Mouse (Mus musculus): ENCODE data around the gene Daglb. TPM values are rescaled to one million over a fixed set of nuclear protein-coding genes. Genes with fewer than 3 reads are reported as not detected.
"Not testable (repeated sequence)": the region's sequence is repeated elsewhere in the genome, so short reads cannot be mapped to it uniquely, and the experiment has no call there.

Daglb gene
- total and polyA plus RNA-seq, 2 experiments, result 12.4 to 17.4 TPM

GRCm38 (mm10) chr5:143499197-143499596, 34.8 kb downstream of the Daglb start:
- no peak for TF ChIP-seq POLR2A (IDR thresholded peaks at IDR 0.05; ENCODE audit: extremely low read depth, insufficient read depth, low read length)
- no peak for DNase-seq (ENCODE audit: extremely low read depth, low read depth, low spot score)
- Histone ChIP-seq H3K4me3 (ENCODE audit: insufficient read depth, low read depth, low read length) (no peak overlapping the region), H3K79me2 (ENCODE audit: control insufficient read depth, insufficient read depth, low read length) (no peaks in the 10 kb centered on the region), H3K4me1 (ENCODE audit: control insufficient read depth, insufficient read depth, low read length) (no peaks in the 10 kb centered on the region), H3K36me3 (ENCODE audit: control insufficient read depth, insufficient read depth, low read length) (peaks cover 10% of the 10 kb centered on the region; the same call in 1 of the 2 replicates), H3K27ac (replicated peaks; ENCODE audit: insufficient read depth, low read depth, low read length) (no peak overlapping the region), H3K27me3 (ENCODE audit: control insufficient read depth, insufficient read depth, low read length) (no peaks in the 10 kb centered on the region), H3K9ac (ENCODE audit: low read depth, low read length) (no peak overlapping the region)
- 91% methylated on average over 7 of the region's 7 CpGs for WGBS

DNA sequence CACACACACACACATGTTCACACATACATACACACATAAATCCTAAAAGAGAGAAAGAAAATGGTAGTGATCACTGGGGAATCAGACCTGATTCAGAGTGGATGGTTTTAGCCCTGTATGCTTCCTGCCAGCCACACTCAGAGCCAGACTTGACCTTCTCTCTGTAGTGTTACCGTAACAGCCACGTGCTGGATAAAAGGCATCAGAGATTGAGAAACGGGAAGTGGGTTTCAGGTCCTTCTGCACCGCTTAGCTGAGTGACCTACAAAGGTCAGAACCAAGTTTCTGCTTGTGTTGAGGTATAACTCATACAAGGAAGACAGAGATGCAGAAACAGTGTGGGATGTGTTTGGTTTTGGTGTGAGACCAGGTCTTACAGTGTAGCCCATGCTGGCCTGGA, 35.3 kb downstream of the Daglb start:
- DNase-seq (ENCODE audit: extremely low read depth, low read depth, low spot score), result no peak
- no peaks in the 10 kb centered on the region for H3K4me1 ChIP-seq (ENCODE audit: control insufficient read depth, insufficient read depth, low read length)
- TF ChIP-seq CTCF (IDR thresholded peaks at IDR 0.05; ENCODE audit: low read depth, low read length) (no peak), POLR2A (IDR thresholded peaks at IDR 0.05; ENCODE audit: extremely low read depth, insufficient read depth, low read length) (no peak)
- no peak overlapping the region for H3K9ac ChIP-seq (ENCODE audit: low read depth, low read length)
- H3K27me3 ChIP-seq (ENCODE audit: control insufficient read depth, insufficient read depth, low read length), result no peaks in the 10 kb centered on the region
- H3K4me3 ChIP-seq (ENCODE audit: insufficient read depth, low read depth, low read length), result no peak overlapping the region
- no peaks in the 10 kb centered on the region for H3K79me2 ChIP-seq (ENCODE audit: control insufficient read depth, insufficient read depth, low read length)
- H3K36me3 ChIP-seq (ENCODE audit: control insufficient read depth, insufficient read depth, low read length), result peaks cover 10% of the 10 kb centered on the region; the same call in 1 of the 2 replicates
- WGBS, result 67% methylated on average over 4 of the region's 4 CpGs
- no peak overlapping the region for H3K27ac ChIP-seq (replicated peaks; ENCODE audit: insufficient read depth, low read depth, low read length)

DNA sequence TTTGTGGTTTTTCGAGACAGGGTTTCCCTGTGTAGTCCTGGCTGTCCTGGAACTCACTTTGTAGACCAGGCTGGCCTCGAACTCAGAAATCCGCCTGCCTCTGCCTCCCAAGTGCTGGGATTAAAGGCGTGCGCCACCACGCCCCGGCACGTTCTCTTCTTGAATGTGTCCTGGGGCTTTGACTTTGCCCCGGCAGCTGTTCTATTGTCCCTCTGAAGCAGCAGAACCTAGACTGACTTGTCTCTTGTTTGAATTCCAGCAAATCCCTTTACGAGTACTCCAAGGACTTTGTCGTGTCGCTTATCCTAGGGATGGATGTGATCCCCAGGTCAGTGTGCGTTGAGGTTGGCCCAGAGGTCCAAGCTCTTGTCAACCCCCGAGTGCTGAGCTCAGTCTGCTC, 36.3 kb downstream of the Daglb start:
- not testable (repeated sequence) for H3K36me3 ChIP-seq (ENCODE audit: control insufficient read depth, insufficient read depth, low read length)

DNA sequence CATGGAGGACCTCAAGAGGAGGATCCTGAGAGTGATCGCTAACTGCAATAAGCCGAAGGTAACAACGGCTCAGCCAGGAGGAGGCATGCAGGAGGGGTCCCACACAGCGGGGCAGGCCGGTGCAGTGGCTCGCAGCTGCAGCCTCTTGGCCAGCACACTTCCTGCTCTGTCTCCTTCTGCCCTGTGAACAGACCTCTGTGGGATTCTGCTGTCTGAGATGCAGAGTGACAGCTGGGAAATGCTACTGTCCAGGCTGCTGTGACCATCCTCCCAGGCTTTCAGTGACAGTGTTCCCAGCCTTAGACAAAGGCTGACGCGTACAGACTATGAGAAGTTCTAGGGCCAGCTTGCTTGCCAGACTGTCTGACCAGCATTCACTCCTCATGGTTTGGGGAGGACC, 36.8 kb downstream of the Daglb start:
- TF ChIP-seq POLR2A (IDR thresholded peaks at IDR 0.05; ENCODE audit: extremely low read depth, insufficient read depth, low read length) (no peak), CTCF (IDR thresholded peaks at IDR 0.05; ENCODE audit: low read depth, low read length) (no peak)
- Histone ChIP-seq H3K36me3 (ENCODE audit: control insufficient read depth, insufficient read depth, low read length) (peaks cover 9% of the 10 kb centered on the region), H3K4me3 (ENCODE audit: insufficient read depth, low read depth, low read length) (no peak overlapping the region), H3K27me3 (ENCODE audit: control insufficient read depth, insufficient read depth, low read length) (no peaks in the 10 kb centered on the region), H3K9ac (ENCODE audit: low read depth, low read length) (no peak overlapping the region), H3K4me1 (ENCODE audit: control insufficient read depth, insufficient read depth, low read length) (no peaks in the 10 kb centered on the region), H3K27ac (replicated peaks; ENCODE audit: insufficient read depth, low read depth, low read length) (no peak overlapping the region), H3K79me2 (ENCODE audit: control insufficient read depth, insufficient read depth, low read length) (no peaks in the 10 kb centered on the region)
- no peak for DNase-seq (ENCODE audit: extremely low read depth, low read depth, low spot score)
- 92% methylated on average over 8 of the region's 8 CpGs for WGBS

More for the DNA sequence above, 36.3 kb downstream of the Daglb start:
- H3K4me3 ChIP-seq (ENCODE audit: insufficient read depth, low read depth, low read length); H3K4me1 ChIP-seq (ENCODE audit: control insufficient read depth, insufficient read depth, low read length); H3K27ac ChIP-seq (replicated peaks; ENCODE audit: insufficient read depth, low read depth, low read length); H3K9ac ChIP-seq (ENCODE audit: low read depth, low read length); DNase-seq (ENCODE audit: extremely low read depth, low read depth, low spot score); H3K27me3 ChIP-seq (ENCODE audit: control insufficient read depth, insufficient read depth, low read length); H3K79me2 ChIP-seq (ENCODE audit: control insufficient read depth, insufficient read depth, low read length): not testable (repeated sequence)
- 95% methylated on average over 14 of the region's 14 CpGs for WGBS

DNA sequence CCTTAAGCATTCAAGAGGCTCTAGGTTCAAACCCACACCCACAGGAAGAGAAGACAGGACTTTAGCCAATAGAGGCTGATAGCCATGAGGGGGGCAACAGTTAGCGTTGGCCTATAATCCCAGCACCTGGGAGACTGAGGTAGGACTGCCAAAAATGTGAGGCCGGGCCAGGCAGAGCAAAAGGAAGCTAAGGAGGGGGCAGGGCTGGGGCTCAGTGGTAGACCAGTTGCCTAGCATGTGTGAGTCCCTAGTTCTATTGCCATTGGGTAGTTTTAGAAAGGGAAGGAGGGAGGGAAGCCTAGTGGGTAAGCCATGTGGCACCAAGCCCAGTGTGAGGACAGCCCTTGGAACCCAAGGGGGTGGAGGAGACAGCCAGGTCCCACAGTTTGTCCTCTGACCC, 37.3 kb downstream of the Daglb start:
- H3K9ac ChIP-seq (ENCODE audit: low read depth, low read length), result no peak overlapping the region
- H3K4me3 ChIP-seq (ENCODE audit: insufficient read depth, low read depth, low read length), result no peak overlapping the region
- no peaks in the 10 kb centered on the region for H3K27me3 ChIP-seq (ENCODE audit: control insufficient read depth, insufficient read depth, low read length)
- no peak overlapping the region for H3K27ac ChIP-seq (replicated peaks; ENCODE audit: insufficient read depth, low read depth, low read length)
- 92% methylated on average over 2 of the region's 2 CpGs for WGBS
- H3K4me1 ChIP-seq (ENCODE audit: control insufficient read depth, insufficient read depth, low read length), result no peaks in the 10 kb centered on the region
- DNase-seq (ENCODE audit: extremely low read depth, low read depth, low spot score), result no peak
- H3K36me3 ChIP-seq (ENCODE audit: control insufficient read depth, insufficient read depth, low read length), result peaks cover 9% of the 10 kb centered on the region
- TF ChIP-seq CTCF (IDR thresholded peaks at IDR 0.05; ENCODE audit: low read depth, low read length) (no peak), POLR2A (IDR thresholded peaks at IDR 0.05; ENCODE audit: extremely low read depth, insufficient read depth, low read length) (no peak)
- no peaks in the 10 kb centered on the region for H3K79me2 ChIP-seq (ENCODE audit: control insufficient read depth, insufficient read depth, low read length)

GRCm38 (mm10) chr5:143502899-143503557, 38.6 kb downstream of the Daglb start:
- Histone ChIP-seq H3K36me3 (ENCODE audit: control insufficient read depth, insufficient read depth, low read length) (peaks cover 8% of the 10 kb centered on the region), H3K4me3 (ENCODE audit: insufficient read depth, low read depth, low read length) (no peak overlapping the region), H3K4me1 (ENCODE audit: control insufficient read depth, insufficient read depth, low read length) (peaks cover under 1% of the 10 kb centered on the region; the same call in 1 of the 2 replicates), H3K27ac (replicated peaks; ENCODE audit: insufficient read depth, low read depth, low read length) (no peak overlapping the region), H3K27me3 (ENCODE audit: control insufficient read depth, insufficient read depth, low read length) (no peaks in the 10 kb centered on the region), H3K79me2 (ENCODE audit: control insufficient read depth, insufficient read depth, low read length) (no peaks in the 10 kb centered on the region), H3K9ac (ENCODE audit: low read depth, low read length) (no peak overlapping the region)
- WGBS, result 91% methylated on average over 19 of the region's 19 CpGs
- DNase-seq (ENCODE audit: extremely low read depth, low read depth, low spot score), result no peak
- no peak for TF ChIP-seq CTCF (IDR thresholded peaks at IDR 0.05; ENCODE audit: low read depth, low read length)
- TF ChIP-seq POLR2A (IDR thresholded peaks at IDR 0.05; ENCODE audit: extremely low read depth, insufficient read depth, low read length), result no peak

Measured in liver, adult 2 months (tissue).